In the genomic region with DNA sequence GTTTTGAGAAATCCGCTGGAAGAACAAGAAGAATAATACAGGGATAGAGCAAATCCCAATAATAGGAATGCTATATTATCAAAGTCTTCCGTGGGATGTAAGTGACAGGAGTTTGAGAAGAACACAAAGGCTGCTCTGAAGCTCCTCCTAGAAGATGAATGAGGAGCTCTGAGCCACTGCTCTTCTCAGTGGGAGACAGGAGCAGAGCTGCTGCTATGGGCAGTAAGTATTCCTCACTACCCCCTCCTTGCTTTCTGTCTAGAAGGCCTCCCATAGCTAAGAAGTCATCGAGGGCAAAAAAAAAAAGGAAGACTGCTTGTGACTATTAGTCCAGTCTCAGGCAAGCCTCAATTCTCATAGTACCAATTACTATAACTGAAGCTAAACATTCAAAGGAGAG, we compare ENCODE assay signal across 12 mouse cellular contexts.
"Had no signal": no experiment of that assay in that cellular context is flagged by ENCODE, and none has a peak within 500 bp of the region (broad histone marks: within the 10 kb centered on the region; RNA-seq: fewer than 3 reads in every experiment).

No protein-coding gene starts in this region.

- H3K4me3 ChIP-seq: limb, embryonic 15.5 days; liver, embryonic 12.5 days; lung, embryonic 15.5 days had no signal

- DNase-seq: kidney, adult 8-10 months; kidney, postnatal 25 days; layer of hippocampus, adult 9-11 months; layer of hippocampus, postnatal 36 days; lung, postnatal 14 days; thymus, adult 18-20 months; thymus, postnatal 14 days had no signal

- H3K27me3 ChIP-seq: limb, embryonic 15.5 days; liver, embryonic 12.5 days; lung, embryonic 15.5 days had no signal

- H3K9ac ChIP-seq: limb, embryonic 15.5 days; liver, embryonic 12.5 days; lung, embryonic 15.5 days had no signal

- H3K4me2 ChIP-seq: limb, embryonic 15.5 days; liver, embryonic 12.5 days; lung, embryonic 15.5 days had no signal

- H3K27ac ChIP-seq: limb, embryonic 15.5 days; liver, embryonic 12.5 days; lung, embryonic 15.5 days; macrophage had no signal

- H3K9me3 ChIP-seq: limb, embryonic 15.5 days; liver, embryonic 12.5 days; lung, embryonic 15.5 days had no signal

- ATAC-seq: intestine, postnatal 0 days; liver, embryonic 12.5 days had no signal
